Mouse (Mus musculus) skeletal muscle tissue, postnatal 0 days (tissue): ENCODE measurements around the gene Gjb4. TPM values are rescaled to one million over a fixed set of nuclear protein-coding genes. Genes with fewer than 3 reads are reported as not detected.

Experiments
- polyA plus RNA-seq: library from polyadenylated mRNA; unstranded; fragments of >200 nt; fragmentation: Nextera tagmentation; extraction: Ambion mirVana; gene quantifications from 2 replicates; pipeline ENCODE4 v1.2.1, GENCODE M21; 2015

Gjb4 gene
- 1.1 TPM in 1 of 2 replicates, not detected in the other for polyA plus RNA-seq

GRCm38 (mm10) chr4:127353951-127354438 is at the start of gene Gjb4:
TSS of gene Gjb4 (minus strand) at chr4:127354081.

GRCm38 (mm10) chr4:127358018-127358417 is 4.1 kb upstream of the Gjb4 start, which contains the start of gene Gjb5:
TSS of gene Gjb5 (minus strand) at chr4:127358181.

GRCm38 (mm10) chr4:127330181-127331100 is 23.4 kb downstream of the Gjb4 start, which contains the start of gene Gjb3:
TSS of gene Gjb3 (minus strand) at chr4:127330844.

GRCm38 (mm10) chr4:127313861-127314260 is 40.0 kb downstream of the Gjb4 start, which contains the start of gene Gja4:
TSS of gene Gja4 (minus strand) at chr4:127314039.

Other genes starting within 250 kb of the Gjb4 start
- 5.4 and 8.1 TPM in 2 replicates for gene Tmem35b, start 230.4 kb downstream of the Gjb4 start, polyA plus RNA-seq
- 0.29 and 0.40 TPM in 2 replicates for gene Dlgap3, start 184.9 kb downstream of the Gjb4 start, polyA plus RNA-seq
- gene Smim12, start 110.3 kb downstream of the Gjb4 start, polyA plus RNA-seq: 57.3 and 57.8 TPM in 2 replicates
- 17.9 and 21.2 TPM in 2 replicates for gene Gja4, start 40.0 kb downstream of the Gjb4 start, polyA plus RNA-seq
- gene Gjb3, start 23.2 kb downstream of the Gjb4 start, polyA plus RNA-seq: 1.5 TPM in 1 of 2 replicates, not detected in the other
- 1.2 and 1.9 TPM in 2 replicates for gene Gjb5, start 4.1 kb upstream of the Gjb4 start, polyA plus RNA-seq